Mouse (Mus musculus) retina, postnatal 1 day (tissue): ENCODE results near the gene Slc10a1.

Experiments used
- DNase-seq: peaks from one replicate; pipeline ENCODE4 v3.0.0-alpha.2; 2012

The Slc10a1 gene

DNA sequence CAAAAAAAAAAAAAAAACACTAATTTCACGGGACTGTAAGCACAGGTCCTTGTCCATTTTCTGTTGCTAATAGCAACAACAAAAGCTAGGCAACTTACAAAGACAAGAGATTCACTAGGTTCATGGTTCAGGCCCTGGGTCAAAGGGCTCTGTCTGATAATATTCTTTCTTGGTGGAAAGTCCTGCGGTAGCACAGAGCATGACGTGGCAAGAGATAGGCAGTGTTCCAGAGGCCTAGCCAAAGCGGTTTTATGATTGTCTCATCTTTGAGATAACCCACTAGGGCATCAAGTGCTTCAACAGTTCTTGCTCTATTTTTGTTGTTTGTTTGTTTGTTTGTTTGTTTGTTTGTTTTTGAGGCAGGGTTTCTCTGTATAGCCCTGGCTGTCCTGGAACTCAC lies 42.0 kb downstream of the Slc10a1 start:
- no peak for DNase-seq

DNA sequence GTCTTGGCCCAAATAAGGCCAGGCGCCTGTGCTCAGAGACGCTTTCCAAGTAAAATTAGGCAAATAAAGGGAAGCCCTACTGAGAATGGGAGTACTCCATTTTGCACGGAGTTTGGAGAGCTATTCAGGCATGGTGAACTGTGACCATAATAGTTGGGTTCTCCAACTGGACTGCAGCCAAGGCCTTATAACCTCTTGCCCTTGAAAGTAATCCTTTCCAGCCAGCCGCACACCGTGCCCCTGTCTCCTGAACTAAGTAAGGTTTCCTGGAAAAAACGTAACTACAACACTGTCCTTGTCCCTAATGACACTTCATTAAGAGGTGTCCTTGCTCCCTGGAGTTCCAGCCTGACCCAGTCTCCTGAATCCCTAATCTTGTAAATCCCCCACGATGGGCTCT lies 42.6 kb downstream of the Slc10a1 start:
- DNase-seq, result no peak

DNA sequence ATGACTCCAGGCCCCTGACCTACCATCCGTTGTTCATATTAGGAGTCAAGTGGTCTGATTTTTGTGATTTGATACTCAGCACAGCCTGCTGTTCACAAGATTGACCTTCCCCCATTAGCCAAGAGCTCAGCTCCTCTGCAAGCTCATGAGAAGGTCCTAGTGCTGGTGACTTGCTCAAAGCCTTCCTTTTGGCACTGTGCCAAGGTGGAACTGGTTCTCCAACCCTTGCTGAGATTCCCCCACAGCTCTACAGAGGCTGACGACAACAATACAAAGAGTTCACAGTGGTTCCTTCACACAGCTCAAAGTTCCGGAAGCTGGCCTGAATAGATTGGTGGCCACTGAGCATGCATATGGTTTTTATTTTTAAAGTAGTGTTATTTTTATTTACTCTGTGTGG lies 44.3 kb downstream of the Slc10a1 start:
- peak; percentile 35 for DNase-seq

DNA sequence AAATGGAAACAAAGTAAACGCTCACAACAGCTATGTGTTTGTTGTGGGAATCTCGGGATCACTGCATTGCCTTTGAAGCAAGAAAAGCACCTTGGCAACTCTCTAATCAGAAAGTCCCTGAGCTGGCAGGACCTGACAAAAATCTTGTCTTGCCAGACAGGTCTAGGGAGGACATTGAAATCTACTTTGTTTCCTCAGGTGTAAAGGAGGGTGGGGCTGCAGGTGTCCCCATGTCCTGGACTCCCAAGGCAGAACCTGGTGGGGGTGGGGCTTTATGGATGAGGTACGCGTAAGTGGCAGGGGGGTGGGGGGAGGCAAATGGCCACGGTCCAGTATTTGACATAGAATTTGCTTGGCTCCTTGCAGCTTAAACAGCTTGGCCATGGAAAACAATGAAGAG lies 44.9 kb downstream of the Slc10a1 start:
- DNase-seq, result no peak

DNA sequence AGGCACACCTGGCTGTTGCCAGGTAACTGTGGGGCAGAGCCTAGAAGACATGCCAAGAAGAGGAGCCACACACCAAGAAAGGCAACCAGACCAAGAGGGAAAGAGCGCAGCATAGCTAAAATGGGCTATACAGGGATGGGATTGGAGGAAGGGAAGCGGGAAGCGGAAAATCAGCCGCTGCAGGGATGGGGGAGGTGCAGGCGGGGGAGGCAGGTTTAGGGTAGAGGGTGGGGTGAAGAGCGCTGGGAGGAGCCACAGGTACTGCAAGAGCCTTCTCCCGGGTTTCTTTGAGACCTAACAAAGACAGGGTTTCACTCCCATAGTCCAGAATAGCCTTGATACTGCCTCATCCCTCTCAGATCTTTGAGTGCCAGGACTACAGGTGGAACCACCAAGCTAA lies 45.6 kb downstream of the Slc10a1 start:
- DNase-seq, result no peak

DNA sequence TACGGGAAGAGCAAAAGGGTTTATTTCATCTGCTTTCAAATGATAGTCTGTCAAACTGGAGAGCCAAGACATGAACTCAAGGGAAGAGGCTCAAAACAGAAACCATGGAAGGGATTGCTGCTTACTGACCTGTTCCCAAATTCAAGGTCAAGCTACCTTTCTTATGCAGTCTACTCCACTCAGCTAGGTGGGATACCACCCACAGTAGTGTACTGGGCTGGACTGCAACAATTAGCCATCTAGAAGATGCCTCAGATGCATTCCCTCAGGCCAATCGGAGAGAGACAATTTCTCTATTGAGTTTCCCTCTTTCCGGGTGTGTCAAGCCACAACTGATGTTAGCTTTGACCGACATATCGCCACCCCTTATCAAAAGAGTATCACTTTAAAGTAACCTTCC lies 47.2 kb downstream of the Slc10a1 start:
- no peak for DNase-seq

DNA sequence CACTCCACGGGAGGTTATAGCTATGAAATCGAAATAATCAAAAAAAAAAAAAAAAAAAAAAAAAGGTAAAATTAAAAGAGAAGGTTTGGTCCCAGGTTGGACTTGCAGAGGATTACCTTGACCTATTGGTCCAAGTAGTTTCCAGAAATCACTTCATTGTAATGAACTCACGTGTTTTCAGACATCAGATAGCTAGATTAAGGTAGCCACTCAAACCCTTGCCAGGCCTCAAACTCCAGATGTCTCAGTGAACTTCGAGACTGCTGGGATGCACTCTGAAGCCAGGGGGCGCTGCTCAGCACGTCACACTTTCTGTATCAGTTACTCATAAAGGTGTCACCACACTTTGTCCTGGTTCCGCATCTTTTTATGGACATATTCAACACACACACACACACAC lies 50.7 kb downstream of the Slc10a1 start:
- DNase-seq, result no peak

DNA sequence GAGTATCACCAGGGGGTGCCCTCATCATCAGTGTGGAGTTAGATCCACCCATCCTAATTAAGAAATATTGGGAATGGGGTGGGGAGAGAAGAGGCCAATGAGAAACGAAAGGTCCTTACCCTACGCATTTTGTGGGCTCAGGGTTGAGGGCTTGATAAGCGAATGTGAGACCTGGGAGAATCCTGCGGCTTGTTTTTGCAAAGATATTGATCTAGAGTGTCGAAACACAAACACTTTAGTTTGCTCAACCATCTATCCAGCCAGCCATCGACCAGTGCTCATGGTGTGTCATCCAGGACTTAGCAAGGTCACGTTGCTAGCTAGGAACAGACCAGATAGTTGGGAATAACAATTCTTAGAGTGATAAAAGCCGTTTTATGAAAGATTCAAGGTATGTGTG lies 58.9 kb downstream of the Slc10a1 start:
- no peak for DNase-seq
